Mouse (Mus musculus) neutrophil, adult 5-6 weeks (primary cell): ENCODE measurements at regions not wholly inside any gene's neighbourhood (a gene's known extent, or its start where the extent isn't known, plus 50 kb on each side); places are given as distances from the start of the nearest gene placed in this dataset.
"Not testable (repeated sequence)": the region's sequence is repeated elsewhere in the genome, so short reads cannot be mapped to it uniquely, and the experiment has no call there.

Experiments used
- ATAC-seq: fragments of 151-379, 151-347 bp; 2 replicates; pipeline ENCODE4 v1.8.0; 2017; ENCODE audit warnings: mild to moderate bottlenecking, moderate TSS enrichment; ENCODE audit not compliant: insufficient number of reproducible peaks, poor library complexity, low FRiP score, severe bottlenecking; ENCODE audit errors: extremely low read depth

- no peak for ATAC-seq
Observed at GRCm38 (mm10) chr13:52353966-52354365, 177.1 kb downstream of the Diras2 start.

GRCm38 (mm10) chr13:52355921-52356320 lies 175.2 kb downstream of the Diras2 start:
- not testable (repeated sequence) for ATAC-seq

GRCm38 (mm10) chr13:52359332-52359731 lies 171.7 kb downstream of the Diras2 start:
- ATAC-seq, result not testable (repeated sequence)

- no peak for ATAC-seq
Observed at GRCm38 (mm10) chr13:52361177-52361846, 169.8 kb downstream of the Diras2 start.

GRCm38 (mm10) chr13:52362266-52362665 lies 168.8 kb downstream of the Diras2 start:
- ATAC-seq, result no peak

- no peak for ATAC-seq
Observed at GRCm38 (mm10) chr13:52369851-52370250, 161.2 kb downstream of the Diras2 start.

- no peak for ATAC-seq
Observed at GRCm38 (mm10) chr13:52371986-52372385, 159.1 kb downstream of the Diras2 start.

GRCm38 (mm10) chr13:52374781-52375180 lies 156.3 kb downstream of the Diras2 start:
- no peak for ATAC-seq

GRCm38 (mm10) chr13:52378236-52378635 lies 152.8 kb downstream of the Diras2 start:
- no peak for ATAC-seq

- ATAC-seq, result no peak
Observed at GRCm38 (mm10) chr13:52389271-52389670, 141.8 kb downstream of the Diras2 start.

- ATAC-seq, result no peak
Observed at GRCm38 (mm10) chr13:52395786-52396185, 135.3 kb downstream of the Diras2 start.

- ATAC-seq, result no peak
Observed at GRCm38 (mm10) chr13:52398344-52398743, 132.7 kb downstream of the Diras2 start.

GRCm38 (mm10) chr13:52399143-52399542 lies 131.9 kb downstream of the Diras2 start:
- no peak for ATAC-seq

GRCm38 (mm10) chr13:52403805-52404204 lies 127.3 kb downstream of the Diras2 start:
- no peak for ATAC-seq

GRCm38 (mm10) chr13:52416301-52416700 lies 114.8 kb downstream of the Diras2 start:
- no peak for ATAC-seq

GRCm38 (mm10) chr13:52422456-52422855 lies 108.6 kb downstream of the Diras2 start:
- no peak for ATAC-seq

- ATAC-seq, result no peak
Observed at GRCm38 (mm10) chr13:52428527-52428926, 102.6 kb downstream of the Diras2 start.

- no peak for ATAC-seq
Observed at GRCm38 (mm10) chr13:52436756-52437155, 94.3 kb downstream of the Diras2 start.

GRCm38 (mm10) chr13:52445513-52445912 lies 85.6 kb downstream of the Diras2 start:
- no peak for ATAC-seq

- ATAC-seq, result no peak
Observed at GRCm38 (mm10) chr13:52448902-52449301, 82.2 kb downstream of the Diras2 start.

- no peak for ATAC-seq
Observed at GRCm38 (mm10) chr13:52451486-52451885, 79.6 kb downstream of the Diras2 start.
